Mouse (Mus musculus): Measurements from ENCODE around the gene Sirt2. TPM values are rescaled to one million over a fixed set of nuclear protein-coding genes. Genes with fewer than 3 reads are reported as not detected.

Sirt2 gene
- polyA plus RNA-seq, 1 experiment: 47.6 TPM

DNA sequence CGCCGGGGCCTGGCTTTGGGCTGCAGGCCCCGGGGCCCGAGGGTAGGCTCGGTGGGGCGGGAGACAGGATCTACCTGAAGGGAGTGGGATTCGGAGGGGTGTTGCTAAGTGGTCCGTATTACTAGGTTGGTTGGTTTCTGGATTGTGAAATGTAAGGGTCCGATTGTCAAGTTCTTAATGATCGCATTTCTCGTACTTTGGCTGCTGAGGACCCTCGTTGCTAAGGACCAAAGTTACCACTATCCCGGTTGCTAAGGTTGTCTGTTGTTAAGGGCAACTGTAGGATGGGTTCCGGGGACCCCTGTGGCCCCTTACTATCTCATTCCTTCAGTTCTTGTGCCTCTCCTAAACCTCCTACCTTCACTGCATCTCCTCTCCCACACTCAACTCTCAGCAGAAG, 375 bp downstream of the Sirt2 start:
- Histone ChIP-seq H3K4me1 (ENCODE audit: control insufficient read depth, insufficient read depth, insufficient read length, low read length) (peaks cover 17% of the 10 kb centered on the region; the same call in 1 of the 2 replicates), H3K27ac (ENCODE audit: insufficient read depth, low read depth, low read length) (no peak overlapping the region), H3K27me3 (ENCODE audit: control insufficient read depth, insufficient read depth, low read length) (no peaks in the 10 kb centered on the region), H3K36me3 (ENCODE audit: control insufficient read depth, insufficient read depth, low read length) (peaks cover 8% of the 10 kb centered on the region), H3K4me3 (ENCODE audit: low read depth, low read length) (peak overlapping the region; percentile 65)
- TF ChIP-seq POLR2A (IDR thresholded peaks at IDR 0.05; ENCODE audit: low read depth, low read length) (no peak), CTCF (IDR thresholded peaks at IDR 0.05; ENCODE audit: extremely low read depth, insufficient read length, insufficient replicate concordance, low read depth, low read length) (no peak)
- 2% methylated on average over 14 of the region's 14 CpGs for WGBS

DNA sequence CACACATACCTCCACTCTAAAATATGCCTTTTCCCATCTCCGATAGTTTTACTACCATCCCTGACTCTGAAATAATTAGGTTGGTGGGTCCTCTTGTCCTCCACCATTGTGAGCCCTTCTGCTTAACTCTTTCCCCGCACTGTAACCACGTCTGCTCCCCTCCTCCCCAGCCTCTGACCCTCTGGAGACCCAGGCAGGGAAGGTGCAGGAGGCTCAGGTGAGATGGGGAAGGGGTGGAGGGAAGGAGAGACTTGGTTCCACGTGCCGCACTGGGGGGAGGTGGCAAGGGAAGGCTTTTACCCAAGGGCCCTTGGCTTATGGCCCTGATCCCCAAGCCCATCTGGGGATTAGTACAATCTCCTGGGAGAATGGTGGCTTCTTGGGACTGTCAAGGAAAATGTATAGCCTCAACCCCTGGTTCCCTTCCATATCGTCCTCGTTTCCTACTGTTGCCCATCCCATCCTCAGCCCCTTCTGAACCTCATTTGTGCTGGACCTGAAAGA, 979 bp downstream of the Sirt2 start, which contains the start of gene Nfkbib:
Nfkbib (minus strand) TSS at position 51 of the 504 bp plus-strand sequence.
- peaks cover 5% of the 10 kb centered on the region for H3K36me3 ChIP-seq (ENCODE audit: control insufficient read depth, insufficient read depth, low read length)
- no peak within 1 kb of the TSS for H3K27ac ChIP-seq (ENCODE audit: insufficient read depth, low read depth, low read length)
- TF ChIP-seq POLR2A (IDR thresholded peaks at IDR 0.05; ENCODE audit: low read depth, low read length) (no peak), CTCF (IDR thresholded peaks at IDR 0.05; ENCODE audit: extremely low read depth, insufficient read length, insufficient replicate concordance, low read depth, low read length) (no peak)
- WGBS: 67% methylated on average over 7 of the region's 7 CpGs
- peak within 1 kb of the TSS; percentile 92 for H3K4me3 ChIP-seq (ENCODE audit: low read depth, low read length)
- H3K4me1 ChIP-seq (ENCODE audit: control insufficient read depth, insufficient read depth, insufficient read length, low read length): peaks cover 17% of the 10 kb centered on the region; the same call in 1 of the 2 replicates
- H3K27me3 ChIP-seq (ENCODE audit: control insufficient read depth, insufficient read depth, low read length): no peaks in the 10 kb centered on the region

DNA sequence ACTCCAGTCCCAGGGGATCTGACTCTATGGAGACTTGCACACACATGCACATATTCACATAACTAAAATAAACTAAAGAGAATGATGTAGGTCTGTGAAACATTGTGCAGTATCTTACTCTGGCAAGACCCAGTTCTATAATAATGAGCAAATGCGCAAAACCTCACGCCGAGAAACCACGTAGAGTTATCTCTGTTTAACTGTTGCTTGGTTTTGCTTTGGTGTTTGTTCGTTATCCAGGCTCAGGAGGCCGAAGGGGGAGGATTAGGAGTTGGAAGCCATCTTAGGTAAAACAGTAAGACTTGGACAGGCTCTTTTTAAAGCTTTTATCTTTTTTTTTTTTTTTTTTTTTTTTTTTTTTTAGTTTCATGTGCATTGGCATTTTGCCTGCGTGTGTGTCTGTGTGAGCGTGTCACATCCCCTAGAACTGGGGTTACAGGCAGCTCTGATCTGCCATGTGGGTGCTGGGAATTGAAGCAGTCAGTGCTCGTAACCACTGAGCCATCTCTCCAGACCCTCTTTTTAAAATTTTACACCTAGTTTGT, 3.0 kb downstream of the Sirt2 start:
- Histone ChIP-seq H3K4me3 (ENCODE audit: low read depth, low read length) (no peak overlapping the region), H3K27me3 (ENCODE audit: control insufficient read depth, insufficient read depth, low read length) (no peaks in the 10 kb centered on the region), H3K36me3 (ENCODE audit: control insufficient read depth, insufficient read depth, low read length) (peaks cover 2% of the 10 kb centered on the region; the same call in 1 of the 2 replicates), H3K4me1 (ENCODE audit: control insufficient read depth, insufficient read depth, insufficient read length, low read length) (peaks cover 17% of the 10 kb centered on the region; the same call in 1 of the 2 replicates), H3K27ac (ENCODE audit: insufficient read depth, low read depth, low read length) (no peak overlapping the region)
- 93% methylated on average over 9 of the region's 9 CpGs for WGBS
- no peak for TF ChIP-seq POLR2A (IDR thresholded peaks at IDR 0.05; ENCODE audit: low read depth, low read length)
- TF ChIP-seq CTCF (IDR thresholded peaks at IDR 0.05; ENCODE audit: extremely low read depth, insufficient read length, insufficient replicate concordance, low read depth, low read length): no peak

DNA sequence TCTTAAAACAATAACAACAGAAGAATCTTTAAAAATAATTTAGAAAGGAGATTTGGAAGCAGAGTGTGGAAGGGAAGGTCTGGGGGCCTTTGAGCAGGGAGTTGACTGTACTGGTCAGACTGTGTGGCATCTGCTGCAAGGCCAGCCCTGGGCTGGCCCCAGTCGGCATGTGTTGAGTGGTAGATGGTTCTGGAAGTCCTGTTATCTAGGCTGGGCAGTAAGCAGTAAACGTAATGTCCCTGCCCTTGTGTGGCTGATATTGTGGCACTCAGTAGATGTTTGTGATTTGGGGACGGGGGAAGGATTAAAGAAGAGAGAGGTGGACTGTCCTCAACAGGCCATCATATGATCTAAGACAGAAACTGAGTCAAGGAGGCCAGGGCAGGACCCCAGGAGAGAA, 3.8 kb downstream of the Sirt2 start:
- no peak overlapping the region for H3K27ac ChIP-seq (ENCODE audit: insufficient read depth, low read depth, low read length)
- no peak overlapping the region for H3K4me3 ChIP-seq (ENCODE audit: low read depth, low read length)
- WGBS: 86% methylated on average over 3 of the region's 3 CpGs
- H3K27me3 ChIP-seq (ENCODE audit: control insufficient read depth, insufficient read depth, low read length): no peaks in the 10 kb centered on the region
- H3K4me1 ChIP-seq (ENCODE audit: control insufficient read depth, insufficient read depth, insufficient read length, low read length): peaks cover 11% of the 10 kb centered on the region; the same call in 1 of the 2 replicates
- TF ChIP-seq POLR2A (IDR thresholded peaks at IDR 0.05; ENCODE audit: low read depth, low read length) (no peak), CTCF (IDR thresholded peaks at IDR 0.05; ENCODE audit: extremely low read depth, insufficient read length, insufficient replicate concordance, low read depth, low read length) (no peak)
- H3K36me3 ChIP-seq (ENCODE audit: control insufficient read depth, insufficient read depth, low read length): peaks cover 2% of the 10 kb centered on the region; the same call in 1 of the 2 replicates

DNA sequence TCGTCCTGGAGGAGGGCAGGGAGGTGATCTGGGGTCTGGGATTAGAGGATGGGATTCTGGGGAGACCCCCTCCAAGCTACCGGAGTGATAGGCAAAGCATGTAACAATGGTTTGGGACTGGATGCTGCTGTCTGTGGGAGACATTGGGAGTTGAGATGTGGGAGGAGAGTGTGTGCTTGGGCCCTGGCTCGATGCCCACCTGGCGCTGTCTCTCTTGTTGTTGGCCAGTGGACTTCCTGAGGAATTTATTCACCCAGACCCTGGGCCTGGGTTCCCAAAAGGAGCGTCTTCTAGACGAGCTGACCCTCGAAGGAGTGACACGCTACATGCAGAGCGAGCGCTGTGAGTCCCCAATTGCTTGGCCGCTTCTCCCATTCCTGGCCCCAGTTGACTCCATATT, 5.3 kb downstream of the Sirt2 start:
- 91% methylated on average over 11 of the region's 11 CpGs for WGBS
- no peaks in the 10 kb centered on the region for H3K27me3 ChIP-seq (ENCODE audit: control insufficient read depth, insufficient read depth, low read length)

DNA sequence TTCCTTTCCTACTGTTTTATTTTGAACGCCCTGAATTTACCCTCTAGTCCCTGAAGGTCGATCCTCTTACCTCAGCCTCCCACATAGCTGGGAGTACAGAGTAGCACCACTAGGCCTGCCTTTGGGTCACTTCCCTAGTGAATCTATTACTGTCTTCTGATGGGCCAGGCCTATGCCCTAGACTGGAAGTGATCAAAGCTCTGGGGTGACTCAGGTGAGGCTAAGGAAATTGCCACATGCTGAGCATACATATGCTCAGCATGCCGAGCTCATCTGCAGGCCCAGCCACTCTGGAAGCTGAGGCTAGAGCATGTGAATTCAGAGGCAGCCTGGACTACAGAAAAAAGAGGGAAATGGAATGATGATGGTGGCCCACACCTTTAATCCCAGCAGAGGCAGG, 6.6 kb downstream of the Sirt2 start:
- Histone ChIP-seq H3K4me3 (ENCODE audit: low read depth, low read length) (no peak overlapping the region), H3K27ac (ENCODE audit: insufficient read depth, low read depth, low read length) (no peak overlapping the region), H3K4me1 (ENCODE audit: control insufficient read depth, insufficient read depth, insufficient read length, low read length) (no peaks in the 10 kb centered on the region), H3K27me3 (ENCODE audit: control insufficient read depth, insufficient read depth, low read length) (no peaks in the 10 kb centered on the region), H3K36me3 (ENCODE audit: control insufficient read depth, insufficient read depth, low read length) (peaks cover 8% of the 10 kb centered on the region; the same call in 1 of the 2 replicates)
- TF ChIP-seq POLR2A (IDR thresholded peaks at IDR 0.05; ENCODE audit: low read depth, low read length): no peak
- no peak for TF ChIP-seq CTCF (IDR thresholded peaks at IDR 0.05; ENCODE audit: extremely low read depth, insufficient read length, insufficient replicate concordance, low read depth, low read length)
- WGBS: 83% methylated on average over 3 of the region's 3 CpGs

More for the DNA sequence above, 5.3 kb downstream of the Sirt2 start:
- no peak for TF ChIP-seq CTCF (IDR thresholded peaks at IDR 0.05; ENCODE audit: extremely low read depth, insufficient read length, insufficient replicate concordance, low read depth, low read length)
- no peak for TF ChIP-seq POLR2A (IDR thresholded peaks at IDR 0.05; ENCODE audit: low read depth, low read length)
- no peak overlapping the region for H3K27ac ChIP-seq (ENCODE audit: insufficient read depth, low read depth, low read length)
- H3K4me1 ChIP-seq (ENCODE audit: control insufficient read depth, insufficient read depth, insufficient read length, low read length): peaks cover 7% of the 10 kb centered on the region; the same call in 1 of the 2 replicates
- H3K36me3 ChIP-seq (ENCODE audit: control insufficient read depth, insufficient read depth, low read length): peaks cover 4% of the 10 kb centered on the region; the same call in 1 of the 2 replicates
- no peak overlapping the region for H3K4me3 ChIP-seq (ENCODE audit: low read depth, low read length)

DNA sequence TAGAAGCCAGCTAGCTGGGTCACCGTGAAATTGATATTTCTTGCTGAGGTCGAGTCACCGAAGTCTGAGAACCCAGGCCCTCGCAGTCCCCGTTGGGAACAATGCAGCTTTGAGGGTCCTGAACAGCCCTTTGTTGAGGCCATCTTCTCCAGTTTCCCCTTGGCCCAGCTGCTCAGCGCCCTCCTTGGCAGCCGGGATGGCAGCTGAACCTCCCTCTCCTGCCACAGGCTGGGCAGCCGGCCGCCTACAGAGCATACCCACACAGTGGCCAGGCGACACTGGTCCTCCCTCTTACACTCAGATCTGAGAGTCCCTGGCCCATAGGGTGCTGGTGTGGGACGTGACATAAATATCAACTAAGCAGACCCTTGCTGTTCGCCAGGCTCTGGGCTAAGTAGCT, 7.6 kb downstream of the Sirt2 start:
- Histone ChIP-seq H3K4me1 (ENCODE audit: control insufficient read depth, insufficient read depth, insufficient read length, low read length) (no peaks in the 10 kb centered on the region), H3K27me3 (ENCODE audit: control insufficient read depth, insufficient read depth, low read length) (no peaks in the 10 kb centered on the region), H3K27ac (ENCODE audit: insufficient read depth, low read depth, low read length) (no peak overlapping the region), H3K36me3 (ENCODE audit: control insufficient read depth, insufficient read depth, low read length) (peaks cover 8% of the 10 kb centered on the region; the same call in 1 of the 2 replicates), H3K4me3 (ENCODE audit: low read depth, low read length) (no peak overlapping the region)
- 90% methylated on average over 12 of the region's 12 CpGs for WGBS
- no peak for TF ChIP-seq POLR2A (IDR thresholded peaks at IDR 0.05; ENCODE audit: low read depth, low read length)
- TF ChIP-seq CTCF (IDR thresholded peaks at IDR 0.05; ENCODE audit: extremely low read depth, insufficient read length, insufficient replicate concordance, low read depth, low read length): no peak
